Mouse (Mus musculus): ENCODE data around the gene Adrb1. TPM values are rescaled to one million over a fixed set of nuclear protein-coding genes. Genes with fewer than 3 reads are reported as not detected.

The Adrb1 gene
- polyA plus RNA-seq, 1 experiment from 2014 or later = 1.5 TPM

GRCm38 (mm10) chr19:56687026-56687635 is 34.9 kb upstream of the Adrb1 start:
- Histone ChIP-seq H3K4me3 (no peak overlapping the region), H3K4me1 (0 out of 2 replicates have a peak, but pooled peaks cover 4% of the 10 kb centered on the region), H3K27ac (no peak overlapping the region), H3K4me2 (no peak overlapping the region), H3K36me3 (no peaks in the 10 kb centered on the region), H3K9ac (no peak overlapping the region), H3K9me3 (no peaks in the 10 kb centered on the region), H3K27me3 (no peaks in the 10 kb centered on the region)
- 72% methylated on average over 8 of the region's 8 CpGs for WGBS
- ATAC-seq (ENCODE audit: borderline replicate concordance, extremely low read depth, low FRiP score, low TSS enrichment) = no peak

DNA sequence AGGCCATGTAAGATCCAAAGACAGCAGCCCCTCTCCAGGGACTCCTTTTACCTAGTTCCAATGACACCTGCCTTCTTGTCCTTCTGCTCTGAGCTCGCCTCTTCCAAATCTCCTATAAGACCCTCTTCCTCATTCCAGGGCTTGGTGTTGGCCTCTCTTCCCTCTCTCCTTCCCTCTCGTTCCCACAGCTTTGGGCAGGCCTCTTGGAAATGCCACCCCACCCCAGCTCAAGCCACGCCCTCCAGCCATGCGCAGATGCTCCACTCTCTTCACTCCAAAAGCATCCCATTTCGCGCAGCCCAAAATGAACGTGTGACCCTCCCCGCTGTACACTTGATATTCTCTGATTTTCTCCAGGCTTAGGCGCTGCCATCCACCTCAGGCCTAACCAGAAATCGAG is 34.3 kb upstream of the Adrb1 start:
- ATAC-seq (ENCODE audit: borderline replicate concordance, extremely low read depth, low FRiP score, low TSS enrichment) = no peak
- no peaks in the 10 kb centered on the region for H3K27me3 ChIP-seq

GRCm38 (mm10) chr19:56688661-56689335 is 33.2 kb upstream of the Adrb1 start:
- Histone ChIP-seq H3K27me3 (no peaks in the 10 kb centered on the region), H3K4me1 (0 out of 2 replicates have a peak, but pooled peaks cover 4% of the 10 kb centered on the region), H3K9me3 (no peaks in the 10 kb centered on the region), H3K4me2 (no peak overlapping the region), H3K27ac (no peak overlapping the region), H3K9ac (no peak overlapping the region), H3K36me3 (no peaks in the 10 kb centered on the region), H3K4me3 (no peak overlapping the region)
- WGBS = 66% methylated on average over 12 of the region's 12 CpGs
- ATAC-seq (ENCODE audit: borderline replicate concordance, extremely low read depth, low FRiP score, low TSS enrichment) = no peak

More for the DNA sequence above, 34.3 kb upstream of the Adrb1 start:
- Histone ChIP-seq H3K9me3 (no peaks in the 10 kb centered on the region), H3K9ac (no peak overlapping the region), H3K27ac (no peak overlapping the region), H3K4me2 (no peak overlapping the region), H3K36me3 (no peaks in the 10 kb centered on the region), H3K4me3 (no peak overlapping the region), H3K4me1 (0 out of 2 replicates have a peak, but pooled peaks cover 4% of the 10 kb centered on the region)
- 81% methylated on average over 10 of the region's 10 CpGs for WGBS

DNA sequence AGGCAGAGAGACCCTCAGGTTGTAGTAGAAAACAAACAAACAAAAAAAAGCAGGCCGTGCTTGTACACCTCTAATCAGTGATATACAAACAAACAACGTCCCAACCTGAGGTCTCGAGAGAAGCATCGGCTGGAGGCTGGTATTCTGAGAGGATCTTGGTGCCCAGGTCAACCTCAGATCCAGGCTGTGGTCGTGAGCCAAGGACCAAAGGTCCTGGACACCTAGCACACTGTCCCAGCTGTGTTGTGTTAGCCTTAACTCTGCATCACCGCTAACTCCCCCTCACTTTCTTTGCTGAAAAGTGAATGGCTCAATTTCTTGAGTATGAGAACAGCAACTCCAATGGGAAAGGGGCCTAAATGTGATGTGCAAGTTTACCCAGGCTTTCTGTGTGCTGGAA is 32.5 kb upstream of the Adrb1 start:
- no peak for ATAC-seq (ENCODE audit: borderline replicate concordance, extremely low read depth, low FRiP score, low TSS enrichment)
- Histone ChIP-seq H3K4me2 (no peak overlapping the region), H3K36me3 (no peaks in the 10 kb centered on the region), H3K27ac (no peak overlapping the region), H3K4me1 (0 out of 2 replicates have a peak, but pooled peaks cover 4% of the 10 kb centered on the region), H3K9ac (no peak overlapping the region), H3K9me3 (no peaks in the 10 kb centered on the region), H3K4me3 (no peak overlapping the region), H3K27me3 (no peaks in the 10 kb centered on the region)
- 56% methylated on average over 6 of the region's 6 CpGs for WGBS

- Histone ChIP-seq H3K27ac (no peak overlapping the region), H3K4me2 (no peak overlapping the region), H3K4me1 (0 out of 2 replicates have a peak, but pooled peaks cover 4% of the 10 kb centered on the region), H3K36me3 (no peaks in the 10 kb centered on the region), H3K9ac (no peak overlapping the region), H3K4me3 (no peak overlapping the region), H3K27me3 (no peaks in the 10 kb centered on the region), H3K9me3 (no peaks in the 10 kb centered on the region)
- ATAC-seq (ENCODE audit: borderline replicate concordance, extremely low read depth, low FRiP score, low TSS enrichment) = no peak
- WGBS = 93% methylated on average over 3 of the region's 3 CpGs
Observed at GRCm38 (mm10) chr19:56691103-56691502, 30.9 kb upstream of the Adrb1 start.

GRCm38 (mm10) chr19:56692451-56692850 is 29.5 kb upstream of the Adrb1 start:
- 46% methylated on average over 5 of the region's 5 CpGs for WGBS
- no peak overlapping the region for H3K27ac ChIP-seq
- no peak overlapping the region for H3K4me3 ChIP-seq
- no peaks in the 10 kb centered on the region for H3K4me1 ChIP-seq
- no peaks in the 10 kb centered on the region for H3K27me3 ChIP-seq
- ATAC-seq (ENCODE audit: borderline replicate concordance, extremely low read depth, low FRiP score, low TSS enrichment) = no peak
- no peak overlapping the region for H3K4me2 ChIP-seq
- H3K36me3 ChIP-seq = no peaks in the 10 kb centered on the region
- no peak overlapping the region for H3K9ac ChIP-seq
- H3K9me3 ChIP-seq = no peaks in the 10 kb centered on the region

DNA sequence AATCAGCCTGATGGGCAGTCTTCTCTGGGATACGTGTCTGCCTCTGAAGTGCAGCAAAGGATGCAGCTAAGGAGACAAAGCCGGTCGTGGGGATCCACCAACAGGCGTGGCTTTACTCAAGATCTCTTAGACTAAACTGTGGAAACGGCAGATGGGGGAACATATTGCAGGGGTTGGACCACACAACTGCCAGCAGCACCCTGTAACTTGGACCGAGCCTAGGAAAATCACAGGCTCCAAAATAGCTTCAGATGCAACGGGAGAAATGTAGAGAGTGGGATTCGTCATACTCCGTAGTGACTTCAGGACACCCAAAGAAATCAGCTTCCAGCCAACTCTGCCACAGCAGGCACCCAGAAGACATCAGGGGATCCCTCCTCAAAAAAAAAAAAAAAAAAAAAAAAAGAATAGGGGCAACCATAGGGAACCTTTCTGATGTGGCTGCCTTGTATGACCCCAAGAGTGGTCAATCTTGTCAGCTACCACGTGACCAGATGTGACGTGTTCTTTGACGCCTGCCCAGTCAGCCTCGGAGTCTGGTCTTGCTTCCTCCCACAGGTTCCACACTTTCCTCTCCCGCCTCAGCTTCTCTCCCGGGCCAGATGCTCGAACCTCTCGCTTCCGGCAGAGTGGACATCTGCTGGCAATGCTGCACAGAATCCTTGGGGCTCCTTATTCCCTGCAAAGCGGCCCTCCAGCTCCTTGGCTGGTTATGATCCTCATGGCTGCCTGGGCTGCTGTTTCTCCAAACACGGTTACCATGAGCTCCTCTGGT is 24.4 kb upstream of the Adrb1 start:
- H3K4me2 ChIP-seq = no peak overlapping the region
- WGBS = 80% methylated on average over 20 of the region's 20 CpGs
- H3K4me3 ChIP-seq = no peak overlapping the region
- H3K27me3 ChIP-seq = no peaks in the 10 kb centered on the region
- no peaks in the 10 kb centered on the region for H3K4me1 ChIP-seq
- H3K27ac ChIP-seq = no peak overlapping the region
- H3K36me3 ChIP-seq = no peaks in the 10 kb centered on the region
- ATAC-seq (ENCODE audit: borderline replicate concordance, extremely low read depth, low FRiP score, low TSS enrichment) = no peak
- H3K9ac ChIP-seq = no peak overlapping the region
- H3K9me3 ChIP-seq = no peaks in the 10 kb centered on the region

GRCm38 (mm10) chr19:56700848-56701247 is 21.2 kb upstream of the Adrb1 start:
- 50% methylated on average over 10 of the region's 10 CpGs for WGBS
- no peaks in the 10 kb centered on the region for H3K9me3 ChIP-seq
- peaks cover 18% of the 10 kb centered on the region; the same call in 1 of the 2 replicates for H3K4me1 ChIP-seq
- no peaks in the 10 kb centered on the region for H3K36me3 ChIP-seq
- no peak overlapping the region for H3K9ac ChIP-seq
- H3K4me2 ChIP-seq = no peak overlapping the region
- H3K27me3 ChIP-seq = no peaks in the 10 kb centered on the region
- no peak overlapping the region for H3K27ac ChIP-seq
- ATAC-seq (ENCODE audit: borderline replicate concordance, extremely low read depth, low FRiP score, low TSS enrichment) = no peak
- H3K4me3 ChIP-seq = no peak overlapping the region

- Histone ChIP-seq H3K4me1 (peaks cover 23% of the 10 kb centered on the region; the same call in 1 of the 2 replicates), H3K4me2 (no peak overlapping the region), H3K9ac (no peak overlapping the region), H3K9me3 (no peaks in the 10 kb centered on the region), H3K27me3 (no peaks in the 10 kb centered on the region), H3K36me3 (no peaks in the 10 kb centered on the region), H3K4me3 (no peak overlapping the region), H3K27ac (no peak overlapping the region)
- ATAC-seq (ENCODE audit: borderline replicate concordance, extremely low read depth, low FRiP score, low TSS enrichment) = no peak
- WGBS = 68% methylated on average over 8 of the region's 8 CpGs
Observed at GRCm38 (mm10) chr19:56701404-56702033, 20.5 kb upstream of the Adrb1 start.

GRCm38 (mm10) chr19:56702039-56702438 is 20.0 kb upstream of the Adrb1 start:
- Histone ChIP-seq H3K4me2 (no peak overlapping the region), H3K4me3 (no peak overlapping the region), H3K4me1 (peaks cover 23% of the 10 kb centered on the region; the same call in 1 of the 2 replicates), H3K27me3 (no peaks in the 10 kb centered on the region), H3K9me3 (no peaks in the 10 kb centered on the region), H3K36me3 (no peaks in the 10 kb centered on the region), H3K9ac (no peak overlapping the region), H3K27ac (no peak overlapping the region)
- 83% methylated on average over 6 of the region's 6 CpGs for WGBS
- ATAC-seq (ENCODE audit: borderline replicate concordance, extremely low read depth, low FRiP score, low TSS enrichment) = no peak

DNA sequence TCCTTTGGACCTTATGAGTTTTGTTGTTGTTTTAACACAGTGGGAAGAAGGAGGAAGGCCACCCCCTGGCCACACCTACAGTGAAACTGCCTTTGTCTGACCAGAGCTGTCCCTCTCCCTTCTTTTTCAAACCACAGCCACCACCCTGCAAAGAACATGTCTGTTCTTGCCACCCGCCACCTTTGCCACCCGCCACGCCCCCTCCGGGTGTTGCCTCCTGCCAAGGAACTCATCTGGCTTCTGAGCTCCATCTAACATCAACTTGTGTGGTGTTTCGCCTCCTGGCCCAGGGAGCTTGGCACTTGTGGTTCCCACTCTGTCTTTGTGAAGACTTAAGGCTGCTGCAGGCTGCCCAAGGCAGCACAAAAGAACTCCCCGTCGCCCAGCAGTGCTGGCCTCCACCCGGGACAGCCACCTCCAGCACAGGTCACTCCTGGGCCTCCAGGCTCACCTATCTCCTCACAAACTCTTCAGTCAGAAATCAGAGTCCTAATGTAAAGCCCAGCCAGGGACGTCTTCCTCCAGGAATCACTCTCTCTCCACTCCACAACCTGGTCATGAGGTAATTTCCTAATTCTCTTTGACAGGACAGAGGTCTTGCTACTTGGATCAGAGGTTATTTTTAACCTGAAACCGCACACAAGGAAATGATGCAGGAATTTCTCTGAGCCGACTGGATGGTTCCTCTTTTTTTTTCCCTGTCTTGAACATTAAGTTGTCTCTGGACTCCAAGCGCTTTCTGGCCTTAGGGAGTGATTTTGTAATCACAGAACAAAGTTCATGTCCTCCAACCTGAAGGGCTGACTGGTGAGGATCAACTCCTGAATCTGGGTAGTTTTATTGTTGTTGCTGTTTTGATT is 18.5 kb upstream of the Adrb1 start:
- no peaks in the 10 kb centered on the region for H3K9me3 ChIP-seq
- no peaks in the 10 kb centered on the region for H3K27me3 ChIP-seq
- peaks cover 23% of the 10 kb centered on the region; the same call in 1 of the 2 replicates for H3K4me1 ChIP-seq
- no peak overlapping the region for H3K4me3 ChIP-seq
- no peak overlapping the region for H3K27ac ChIP-seq
- 56% methylated on average over 12 of the region's 12 CpGs for WGBS
- no peaks in the 10 kb centered on the region for H3K36me3 ChIP-seq
- no peak overlapping the region for H3K9ac ChIP-seq
- no peak overlapping the region for H3K4me2 ChIP-seq
- ATAC-seq (ENCODE audit: borderline replicate concordance, extremely low read depth, low FRiP score, low TSS enrichment) = no peak
